Mouse (Mus musculus) layer of hippocampus, adult 8-10 months (tissue): ENCODE measurements around the gene Olfr1143. TPM values are rescaled to one million over a fixed set of nuclear protein-coding genes. Genes with fewer than 3 reads are reported as not detected.

ENCODE experiments used
- DNase-seq, 2 experiments: peaks; one replicate each; pipeline ENCODE4 v3.0.0; 2022; ENCODE audit warnings: low spot score in 2 of 2
- total RNA-seq, 4 experiments: library from RNA; stranded (reverse); gene quantifications; 2 replicates each; pipeline ENCODE4 v1.2.4; 2022

Gene Olfr1143
- total RNA-seq: not detected

- no peak for DNase-seq
Observed at GRCm38 (mm10) chr2:87800292-87800691, at the start of gene Olfr1143. Gene Olfr1143, plus strand, starts transcription at chr2:87800592.

- no peak for DNase-seq
Observed at GRCm38 (mm10) chr2:87753891-87754290, 46.5 kb upstream of the Olfr1143 start, which contains the start of gene Olfr1141. Gene Olfr1141, minus strand, starts transcription at chr2:87753991.

- DNase-seq: no peak
Observed at GRCm38 (mm10) chr2:87776143-87776542, 24.2 kb upstream of the Olfr1143 start.

- no peak for DNase-seq
Observed at GRCm38 (mm10) chr2:87779183-87779582, 21.2 kb upstream of the Olfr1143 start, which contains the start of gene Olfr152. Gene Olfr152, plus strand, starts transcription at chr2:87779483.

GRCm38 (mm10) chr2:87809522-87809921 is 9.1 kb downstream of the Olfr1143 start, which contains the start of gene Olfr1145:
Gene Olfr1145, plus strand, starts transcription at chr2:87809822.
- no peak for DNase-seq

GRCm38 (mm10) chr2:87830233-87830632 is 29.8 kb downstream of the Olfr1143 start, which contains the start of gene Olfr1148:
Gene Olfr1148, plus strand, starts transcription at chr2:87830533.
- no peak for DNase-seq

- no peak for DNase-seq
Observed at GRCm38 (mm10) chr2:87843693-87844092, 43.3 kb downstream of the Olfr1143 start, which contains the start of gene Olfr1150-ps1. Gene Olfr1150-ps1, plus strand, starts transcription at chr2:87843993.

Other genes with a start within 250 kb of the Olfr1143 start
- gene Olfr1129, start 226.7 kb upstream of the Olfr1143 start, total RNA-seq: not detected
- gene Olfr1130, start 194.4 kb upstream of the Olfr1143 start, total RNA-seq: not detected
- gene Olfr1131, start 173.5 kb upstream of the Olfr1143 start, total RNA-seq: not detected
- not detected for gene Olfr1132, start 163.1 kb upstream of the Olfr1143 start, total RNA-seq
- gene Olfr1133, start 153.2 kb upstream of the Olfr1143 start, total RNA-seq: not detected
- gene Olfr1134, start 142.1 kb upstream of the Olfr1143 start, total RNA-seq: not detected
- gene Olfr1135, start 126.9 kb upstream of the Olfr1143 start, total RNA-seq: not detected
- not detected for gene Olfr1136, start 106.6 kb upstream of the Olfr1143 start, total RNA-seq
- not detected for gene Olfr1137, start 87.4 kb upstream of the Olfr1143 start, total RNA-seq
- gene Olfr1138, start 60.6 kb upstream of the Olfr1143 start, total RNA-seq: not detected
- gene Olfr1140, start 56.8 kb upstream of the Olfr1143 start, total RNA-seq: not detected
- not detected for gene Olfr1141, start 46.6 kb upstream of the Olfr1143 start, total RNA-seq
- gene Olfr152, start 21.1 kb upstream of the Olfr1143 start, total RNA-seq: not detected
- not detected for gene Olfr1145, start 9.2 kb downstream of the Olfr1143 start, total RNA-seq
- not detected for gene Olfr1148, start 29.9 kb downstream of the Olfr1143 start, total RNA-seq
- gene Olfr1150-ps1, start 43.4 kb downstream of the Olfr1143 start, total RNA-seq: not detected
- not detected for gene Olfr1151, start 55.3 kb downstream of the Olfr1143 start, total RNA-seq
- not detected for gene Olfr1152, start 65.9 kb downstream of the Olfr1143 start, total RNA-seq
- gene Olfr1153, start 94.4 kb downstream of the Olfr1143 start, total RNA-seq: not detected
- not detected for gene Olfr1154, start 104.6 kb downstream of the Olfr1143 start, total RNA-seq
- gene Olfr1155, start 144.5 kb downstream of the Olfr1143 start, total RNA-seq: not detected
- not detected for gene Olfr1156, start 152.5 kb downstream of the Olfr1143 start, total RNA-seq
- gene Olfr1157, start 167.7 kb downstream of the Olfr1143 start, total RNA-seq: not detected
- not detected for gene Olfr74, start 174.1 kb downstream of the Olfr1143 start, total RNA-seq
- gene Olfr1158, start 189.5 kb downstream of the Olfr1143 start, total RNA-seq: not detected
- gene Olfr1160, start 207.7 kb downstream of the Olfr1143 start, total RNA-seq: not detected
- gene Olfr1161, start 222.2 kb downstream of the Olfr1143 start, total RNA-seq: not detected
- gene Olfr73, start 237.1 kb downstream of the Olfr1143 start, total RNA-seq: not detected